Mouse (Mus musculus) heart, embryonic 14.5 days (tissue): Measurements from ENCODE around the gene Ptges3. TPM values are rescaled to one million over a fixed set of nuclear protein-coding genes. Genes with fewer than 3 reads are reported as not detected.

Experiments
- ATAC-seq: fragments of 200-750 bp; cut with Nextera tagmentation; 2 replicates; pipeline ENCODE4 v1.8.0; 2017; ENCODE audit warnings: low read depth, moderate TSS enrichment; ENCODE audit not compliant: insufficient number of reproducible peaks, insufficient read depth, low FRiP score
- H3K27ac ChIP-seq, 2 experiments: fragments of 200-500 bp in 1 of 2; fragments of 300-500 bp in 1 of 2; sonication (generic) in 1 of 2; replicated peaks in 1 of 2; 2 replicates each; pipeline ENCODE4 v1.5.1; 2012 to 2014; ENCODE audit warnings: low read depth in 2 of 2, low read length in 2 of 2, control low read depth in 1 of 2, mild to moderate bottlenecking in 1 of 2, mixed read lengths in 1 of 2; ENCODE audit not compliant: control insufficient read depth in 1 of 2, insufficient read depth in 1 of 2
- H3K27me3 ChIP-seq: fragments of 300-500 bp; sonication (generic); 2 replicates; pipeline ENCODE4 v1.6.1; 2014; ENCODE audit warnings: mild to moderate bottlenecking, low read length, control low read depth; ENCODE audit not compliant: control insufficient read depth, insufficient read depth
- H3K36me3 ChIP-seq: fragments of 300-500 bp; sonication (generic); 2 replicates; pipeline ENCODE4 v1.6.1; 2014; ENCODE audit warnings: mild to moderate bottlenecking, control low read depth, low read length, mixed read lengths; ENCODE audit not compliant: control insufficient read depth, insufficient read depth
- H3K4me1 ChIP-seq, 2 experiments: fragments of 200-500 bp in 1 of 2; fragments of 300-500 bp in 1 of 2; sonication (generic) in 1 of 2; 2 replicates each; pipeline ENCODE4 v1.6.1; 2012 to 2014; ENCODE audit warnings: low read length in 2 of 2, control low read depth in 1 of 2, mixed read lengths in 1 of 2; ENCODE audit not compliant: control insufficient read depth in 2 of 2, insufficient read depth in 2 of 2
- H3K4me2 ChIP-seq: fragments of 300-500 bp; sonication (generic); 2 replicates; pipeline ENCODE4 v1.6.1; 2014; ENCODE audit warnings: mild to moderate bottlenecking, low read length
- H3K4me3 ChIP-seq, 2 experiments: fragments of 200-500 bp in 1 of 2; fragments of 300-500 bp in 1 of 2; sonication (generic) in 1 of 2; 2 replicates each; pipeline ENCODE4 v1.5.1; 2012 to 2014; ENCODE audit warnings: low read length in 2 of 2, mild to moderate bottlenecking in 2 of 2, control low read depth in 1 of 2, low read depth in 1 of 2, moderate library complexity in 1 of 2; ENCODE audit not compliant: control insufficient read depth in 1 of 2, insufficient read depth in 1 of 2
- H3K9ac ChIP-seq: fragments of 300-500 bp; sonication (generic); 2 replicates; pipeline ENCODE4 v1.6.1; 2014; ENCODE audit warnings: mild to moderate bottlenecking, low read length
- H3K9me3 ChIP-seq: fragments of 300-500 bp; sonication (generic); 2 replicates; pipeline ENCODE4 v1.6.1; 2016; ENCODE audit warnings: low read length, control low read depth; ENCODE audit not compliant: control insufficient read depth
- WGBS: fragments of 180-500 bp; shearing (Covaris S2); extraction: QIAGEN DNeasy Blood & Tissue Kit; methylation state at CpG from one replicate; pipeline ENCODE4 v1.1.7; 2014; 5-methylcytosine and 5-hydroxymethylcytosine counted together
- polyA plus RNA-seq: library from polyadenylated mRNA; unstranded; fragments of >200 nt; fragmentation: Nextera tagmentation; extraction: Ambion mirVana; gene quantifications from 2 replicates; pipeline ENCODE4 v1.2.1, GENCODE M21; 2014

Gene Ptges3
- polyA plus RNA-seq, 1 experiment from 2014 or later, result 290 TPM

DNA sequence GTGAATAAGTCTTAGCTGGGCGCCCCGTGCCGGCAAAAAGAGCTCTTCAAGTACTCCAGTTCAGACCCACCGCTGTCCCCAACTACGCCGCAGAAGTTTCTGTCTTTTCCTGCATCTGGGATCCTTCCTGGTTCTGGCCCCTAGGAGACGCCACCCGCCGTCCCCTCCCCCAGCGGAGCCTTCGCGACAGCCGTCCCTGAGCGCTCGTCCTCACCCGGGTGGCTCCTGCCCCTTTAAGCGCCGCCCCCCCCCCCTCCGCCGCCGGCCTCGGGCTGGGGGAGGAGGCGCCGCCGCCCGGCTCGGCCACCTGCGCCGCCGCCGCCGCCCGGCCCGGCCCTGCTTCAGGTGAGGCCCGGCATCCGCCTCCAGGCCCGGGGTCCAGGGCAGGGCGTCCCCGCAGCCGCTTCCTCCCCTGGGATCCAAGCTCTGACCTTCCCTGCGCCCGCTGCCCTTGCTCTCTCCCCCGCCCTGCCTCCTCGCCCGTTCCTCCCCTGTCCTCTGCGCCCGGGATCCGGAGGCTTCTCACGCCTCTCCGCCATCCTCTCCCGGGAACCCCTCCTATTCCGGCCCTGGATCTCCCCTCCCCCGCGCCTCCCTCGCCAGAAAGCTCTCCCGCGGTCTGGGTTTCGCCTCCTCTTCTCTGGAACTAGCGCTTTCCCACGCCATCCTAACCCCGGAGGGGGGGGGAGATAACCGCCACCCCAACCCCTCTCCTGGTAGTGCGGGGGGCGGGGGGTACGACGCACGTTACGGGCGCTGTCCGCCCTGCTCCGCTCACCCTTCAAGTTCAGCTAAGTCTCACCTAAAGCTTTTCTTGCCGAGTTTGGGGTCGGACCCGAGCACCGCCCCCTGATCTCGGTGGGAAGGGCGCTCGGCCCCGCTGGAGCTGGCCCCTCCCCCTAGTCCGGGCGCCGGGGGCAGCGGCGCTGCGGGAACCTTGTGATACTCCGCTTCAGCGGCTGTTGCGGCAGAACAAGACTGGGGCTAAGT lies 34.0 kb downstream of the Ptges3 start:
- Histone ChIP-seq H3K4me1 (peaks cover 23 to 51% of the 10 kb centered on the region in 2 experiments), H3K4me2 (peak overlapping the region; percentile 96), H3K4me3 (peak overlapping the region; percentile 91), H3K36me3 (peaks cover 29% of the 10 kb centered on the region), H3K27me3 (no peaks in the 10 kb centered on the region), H3K9me3 (no peaks in the 10 kb centered on the region), H3K27ac (peak overlapping the region; percentile 93 to 98), H3K9ac (peak overlapping the region; percentile 94)
- peak; percentile 58 for ATAC-seq
- WGBS, result under 1% methylated on average over 77 of the region's 88 CpGs

DNA sequence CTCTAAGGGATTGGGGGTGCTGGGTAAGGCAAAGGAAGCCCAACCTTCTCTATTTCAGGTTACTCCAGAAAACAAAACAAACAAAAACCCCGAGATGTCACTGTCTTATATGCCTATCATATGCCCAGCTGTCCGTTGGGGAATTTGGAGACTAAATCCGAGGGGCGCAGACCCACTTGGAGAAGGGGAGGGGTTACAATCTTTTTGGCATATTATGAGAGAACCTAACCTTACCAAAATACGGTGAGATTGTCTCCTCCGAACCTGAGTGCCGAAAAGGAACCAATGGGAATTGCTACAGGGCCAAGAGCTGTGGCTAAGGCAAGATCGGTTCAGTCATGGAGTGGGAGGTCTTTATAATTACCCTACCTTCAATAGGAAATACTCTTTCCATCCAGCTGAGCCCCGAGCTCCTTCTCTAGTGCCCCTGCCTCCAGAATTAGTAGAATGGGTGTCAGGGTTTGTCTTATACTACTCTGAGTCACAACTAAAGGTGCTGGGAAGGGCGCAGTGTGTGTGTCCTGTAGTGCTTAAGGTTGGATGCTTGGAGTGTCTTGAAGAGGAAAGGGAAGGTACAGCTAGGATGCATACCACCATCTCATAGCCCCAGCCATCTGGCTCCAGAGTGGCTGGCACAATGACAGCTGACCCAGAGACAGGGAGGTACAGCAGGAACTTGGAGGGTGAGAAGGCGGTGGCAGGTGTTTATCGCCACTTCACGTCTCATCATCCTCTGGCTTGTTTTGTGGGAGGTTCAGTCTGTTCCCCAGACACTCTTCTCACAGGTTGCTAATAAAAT lies 34.9 kb downstream of the Ptges3 start:
- Histone ChIP-seq H3K27me3 (no peaks in the 10 kb centered on the region), H3K9me3 (no peaks in the 10 kb centered on the region), H3K36me3 (peaks cover 20% of the 10 kb centered on the region), H3K4me3 (peak overlapping the region; percentile 91), H3K27ac (peak overlapping the region; percentile 93 to 98), H3K4me1 (peaks cover 23 to 55% of the 10 kb centered on the region in 2 experiments), H3K9ac (peak overlapping the region; percentile 94), H3K4me2 (peak overlapping the region; percentile 96)
- WGBS, result 25% methylated on average over 13 of the region's 13 CpGs
- ATAC-seq, result no peak

DNA sequence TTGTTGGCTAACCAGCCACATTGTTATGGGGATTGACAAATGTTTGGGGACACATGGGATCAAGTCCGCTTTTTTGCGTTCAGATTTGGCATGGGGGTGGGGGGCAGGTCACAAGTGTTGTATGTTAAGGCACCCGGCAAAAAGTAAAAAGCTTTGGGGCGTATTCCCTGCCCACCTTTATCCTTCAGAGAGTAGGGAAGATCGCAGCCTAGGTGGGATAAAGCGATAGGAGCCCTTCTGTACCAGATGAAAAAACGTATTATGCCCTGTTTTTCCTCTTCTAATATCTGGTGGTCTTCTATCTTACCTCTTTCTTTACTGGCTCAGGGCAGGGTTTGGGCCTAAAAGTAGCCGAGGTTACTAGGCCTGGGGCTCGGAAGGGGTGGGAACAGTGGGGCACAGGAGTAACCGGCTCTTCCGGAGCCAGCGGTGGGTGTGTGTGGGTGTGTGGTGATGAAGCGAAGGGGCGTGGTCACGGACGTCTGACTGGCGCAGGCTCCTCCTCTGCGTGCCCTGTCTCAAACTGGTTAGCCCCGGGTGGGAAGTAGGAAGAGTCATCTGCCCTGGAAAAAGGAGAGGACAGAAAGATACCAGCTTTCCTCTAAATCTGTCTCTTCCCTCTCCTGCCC lies 35.7 kb downstream of the Ptges3 start:
- Histone ChIP-seq H3K4me1 (peaks cover 23 to 54% of the 10 kb centered on the region in 2 experiments), H3K4me2 (peak overlapping the region; percentile 96), H3K4me3 (peak overlapping the region; percentile 14 to 91; a peak in 3 of 4 replicates), H3K27ac (peak overlapping the region; percentile 93 to 98), H3K9me3 (no peaks in the 10 kb centered on the region), H3K27me3 (no peaks in the 10 kb centered on the region), H3K36me3 (peaks cover 13% of the 10 kb centered on the region), H3K9ac (peak overlapping the region; percentile 94)
- ATAC-seq, result peak; percentile 49
- WGBS, result 11% methylated on average over 19 of the region's 19 CpGs

DNA sequence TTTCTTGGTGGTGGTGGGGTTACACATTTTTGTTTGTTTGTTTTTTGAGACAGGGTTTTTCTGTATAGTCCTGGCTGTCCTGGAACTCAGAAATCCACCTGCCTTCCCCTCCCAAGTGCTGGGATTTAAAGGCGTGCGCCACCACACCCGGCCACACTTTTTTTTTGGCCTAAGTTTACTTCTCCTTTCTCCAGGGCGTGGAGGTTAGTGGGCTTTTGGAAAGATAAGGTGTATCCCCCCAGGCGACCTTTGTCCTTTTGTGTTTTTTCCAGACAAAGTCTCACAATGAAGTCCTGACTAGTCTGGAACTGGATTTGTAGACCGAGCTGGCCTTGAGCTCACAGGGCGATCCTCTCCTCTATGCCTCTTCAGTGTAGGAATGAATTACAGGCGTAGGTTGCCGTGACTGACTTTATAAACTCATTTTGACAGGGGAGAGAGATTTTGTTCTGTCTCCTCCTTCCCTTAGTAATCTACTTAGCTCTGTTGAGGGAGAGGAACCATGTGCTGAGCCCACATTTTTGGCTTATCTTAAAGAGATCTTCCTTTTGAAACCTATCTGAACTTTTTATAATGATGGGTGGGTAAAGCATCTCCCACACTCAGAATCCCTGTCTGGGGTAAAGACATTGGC lies 36.4 kb downstream of the Ptges3 start:
- peaks cover 23 to 51% of the 10 kb centered on the region in 2 experiments for H3K4me1 ChIP-seq

DNA sequence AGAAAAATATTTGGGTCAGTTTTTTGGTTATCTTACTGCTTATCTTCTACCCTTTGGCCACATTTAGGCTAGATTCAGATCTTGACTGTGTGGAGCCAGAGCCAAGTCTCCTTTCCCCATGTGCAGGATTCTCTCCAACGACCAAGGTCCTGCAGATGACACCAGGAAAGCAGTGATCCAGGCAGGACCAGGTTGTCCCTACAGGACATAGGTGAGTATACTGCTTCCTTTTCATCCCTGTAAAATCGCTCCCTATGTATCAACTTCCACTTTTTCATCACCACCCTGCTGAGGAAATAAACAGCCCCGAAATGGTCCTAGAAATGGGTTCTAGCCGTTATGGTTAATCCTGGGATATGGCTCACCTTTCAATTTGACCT lies 37.5 kb downstream of the Ptges3 start:
- Histone ChIP-seq H3K4me1 (peaks cover 23 to 42% of the 10 kb centered on the region in 2 experiments), H3K27me3 (no peaks in the 10 kb centered on the region), H3K4me2 (peak overlapping the region; percentile 14), H3K36me3 (peaks cover 5% of the 10 kb centered on the region; the same call in 1 of the 2 replicates), H3K9ac (no peak overlapping the region), H3K4me3 (peak overlapping the region in 1 of 2 experiments; percentile 100; a peak in 1 of 4 replicates), H3K9me3 (no peaks in the 10 kb centered on the region), H3K27ac (no peak overlapping the region)
- ATAC-seq, result no peak
- WGBS, result 19% methylated on average over 4 of the region's 4 CpGs

More for the DNA sequence above, 36.4 kb downstream of the Ptges3 start:
- Histone ChIP-seq H3K4me2 (peak overlapping the region; percentile 96), H3K27ac (peak overlapping the region; percentile 11 to 98; a peak in 1 of 4 replicates), H3K36me3 (peaks cover 6% of the 10 kb centered on the region), H3K9ac (peak overlapping the region; percentile 94), H3K9me3 (no peaks in the 10 kb centered on the region), H3K4me3 (peak overlapping the region in 1 of 2 experiments; percentile 91; a peak in 2 of 4 replicates), H3K27me3 (no peaks in the 10 kb centered on the region)
- ATAC-seq, result no peak
- 39% methylated on average over 9 of the region's 9 CpGs for WGBS

DNA sequence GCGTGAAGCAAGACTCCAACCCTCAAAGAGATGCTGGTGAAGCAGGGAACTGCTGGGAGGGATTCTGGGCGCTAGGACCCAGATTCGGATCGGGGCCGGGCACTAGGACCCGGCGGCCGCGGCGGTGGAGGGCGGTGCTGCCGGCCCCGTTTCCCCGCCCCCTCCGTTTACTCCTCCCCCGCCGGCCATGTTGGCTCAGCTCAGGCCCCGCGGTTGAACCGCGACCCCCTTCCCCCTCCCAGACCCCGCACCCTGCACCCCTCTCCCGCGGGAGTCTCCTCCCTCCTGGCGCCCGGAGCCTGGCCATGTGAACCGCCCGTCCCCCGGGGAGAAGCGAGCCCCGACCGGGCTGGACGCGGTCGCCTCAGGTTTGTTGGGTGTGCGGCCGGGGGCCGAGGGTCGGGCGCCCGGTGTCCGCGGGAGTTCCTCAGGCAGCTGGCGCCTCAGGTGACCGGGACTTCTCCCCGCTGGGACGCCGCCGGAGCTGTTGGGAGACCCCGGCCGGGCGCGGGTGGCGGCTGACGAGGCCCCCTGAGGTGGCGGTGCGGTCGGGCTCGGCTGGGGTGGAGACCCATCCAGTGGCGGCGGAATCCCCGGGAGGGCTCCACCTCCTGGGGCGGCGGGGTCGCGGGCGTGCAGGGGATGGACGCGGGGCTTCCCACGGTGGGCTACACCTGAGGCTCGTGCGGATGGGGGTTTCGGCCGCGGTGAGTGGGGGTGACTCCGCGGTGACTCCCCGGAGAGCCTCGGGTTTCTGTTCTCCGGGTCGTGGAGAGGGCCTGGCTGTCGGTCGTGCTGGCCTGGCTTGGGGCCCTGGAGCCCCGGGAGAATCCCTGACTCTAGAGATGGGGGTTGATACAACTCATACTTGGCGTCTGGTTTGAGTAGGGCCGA lies 38.2 kb downstream of the Ptges3 start:
- peak overlapping the region; percentile 88 for H3K4me2 ChIP-seq
- no peaks in the 10 kb centered on the region for H3K9me3 ChIP-seq
- ATAC-seq, result peak; percentile 66
- peak overlapping the region; percentile 93 for H3K9ac ChIP-seq
- peak overlapping the region; percentile 93 to 100 for H3K4me3 ChIP-seq
- no peaks in the 10 kb centered on the region for H3K27me3 ChIP-seq
- peaks cover 5% of the 10 kb centered on the region; the same call in 1 of the 2 replicates for H3K36me3 ChIP-seq
- H3K4me1 ChIP-seq, result peaks cover 18 to 36% of the 10 kb centered on the region in 2 experiments
- H3K27ac ChIP-seq, result peak overlapping the region; percentile 56 to 74
- under 1% methylated on average over 80 of the region's 86 CpGs for WGBS
